Mouse (Mus musculus) layer of hippocampus, adult 11-12 months (tissue): ENCODE measurements at regions not wholly inside any gene's neighbourhood (a gene's known extent, or its start where the extent isn't known, plus 50 kb on each side); places are given as distances from the start of the nearest gene placed in this dataset.

Source experiments
- DNase-seq: peaks from one replicate; pipeline ENCODE4 v3.0.0; 2022; ENCODE audit warnings: low spot score

- DNase-seq, result no peak
These were observed 150.3 kb downstream of the Rpl14 start for GRCm38 (mm10) chr9:120721451-120722123.

DNA sequence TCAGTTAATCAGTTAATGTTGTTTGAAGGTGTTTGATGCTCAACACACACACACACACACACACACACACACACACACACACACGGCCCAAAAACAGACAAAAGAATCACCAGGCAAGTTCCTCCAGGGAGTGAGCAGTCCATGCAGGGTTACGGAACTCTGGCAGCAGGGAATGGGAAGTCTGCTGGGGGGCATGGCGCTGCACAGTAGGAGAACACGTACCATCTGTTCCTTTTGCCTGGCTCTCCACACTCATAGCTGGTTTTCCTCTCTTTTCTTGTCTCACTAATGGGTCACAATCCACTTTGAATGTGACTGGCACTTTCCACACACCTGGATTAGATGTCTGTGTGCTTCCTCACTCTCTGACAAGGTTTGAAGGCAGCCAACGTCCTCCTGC, 151.8 kb downstream of the Rpl14 start:
- DNase-seq, result no peak

DNA sequence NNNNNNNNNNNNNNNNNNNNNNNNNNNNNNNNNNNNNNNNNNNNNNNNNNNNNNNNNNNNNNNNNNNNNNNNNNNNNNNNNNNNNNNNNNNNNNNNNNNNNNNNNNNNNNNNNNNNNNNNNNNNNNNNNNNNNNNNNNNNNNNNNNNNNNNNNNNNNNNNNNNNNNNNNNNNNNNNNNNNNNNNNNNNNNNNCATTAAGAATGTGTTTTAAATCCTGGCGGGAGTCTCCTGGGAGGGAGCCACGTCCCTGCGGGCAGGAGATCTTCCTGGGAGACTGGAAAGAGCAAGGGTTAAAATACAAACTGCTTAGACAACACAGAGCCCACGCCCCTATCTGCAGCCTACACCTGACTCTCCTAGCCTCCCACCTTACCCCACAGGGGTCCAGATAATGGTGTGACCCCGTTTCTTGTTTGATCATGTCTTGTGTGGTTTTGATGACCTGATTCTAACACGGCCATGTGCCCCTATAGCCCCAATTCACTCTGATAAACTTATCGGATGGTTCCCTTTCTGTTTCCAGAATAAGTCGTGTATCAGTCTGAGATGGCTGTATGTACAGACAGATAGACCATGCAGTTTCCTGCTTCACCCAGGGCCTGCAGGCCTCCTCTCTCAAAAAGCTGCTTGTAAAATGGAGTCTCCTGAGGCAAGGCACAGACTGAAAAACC, 160.8 kb downstream of the Rpl14 start:
- DNase-seq, result no peak

DNA sequence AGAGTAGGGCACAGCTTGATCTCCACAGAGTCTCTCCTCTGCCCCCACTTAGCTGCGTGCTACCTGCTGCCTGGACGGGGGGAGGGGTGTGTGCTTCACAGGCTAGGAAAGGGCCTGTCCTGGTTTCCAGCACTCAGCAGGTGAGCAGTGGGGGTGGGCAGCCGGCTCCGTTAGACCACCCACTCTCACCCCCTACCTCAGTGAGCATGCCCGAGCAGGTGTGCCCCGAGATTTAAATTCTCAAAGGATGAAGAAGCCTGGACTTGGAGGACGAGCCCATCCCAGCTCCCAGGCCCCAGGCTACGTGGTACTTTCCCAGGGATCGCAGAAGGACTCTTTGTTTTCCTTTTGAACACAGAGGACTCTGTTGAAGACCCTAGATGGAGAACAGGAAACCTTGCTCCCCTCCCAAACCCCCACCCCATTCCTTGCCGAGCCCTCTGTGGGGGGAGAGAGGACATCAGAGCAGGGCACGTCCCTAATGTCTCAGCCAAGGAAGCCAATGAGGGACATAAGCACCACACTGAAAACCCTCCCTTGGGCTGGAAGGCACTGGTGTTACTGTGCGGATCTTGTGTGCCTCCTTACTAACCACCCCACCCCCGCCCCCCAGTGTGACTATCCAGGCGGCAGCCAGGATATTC, 161.5 kb downstream of the Rpl14 start:
- DNase-seq, result no peak

DNA sequence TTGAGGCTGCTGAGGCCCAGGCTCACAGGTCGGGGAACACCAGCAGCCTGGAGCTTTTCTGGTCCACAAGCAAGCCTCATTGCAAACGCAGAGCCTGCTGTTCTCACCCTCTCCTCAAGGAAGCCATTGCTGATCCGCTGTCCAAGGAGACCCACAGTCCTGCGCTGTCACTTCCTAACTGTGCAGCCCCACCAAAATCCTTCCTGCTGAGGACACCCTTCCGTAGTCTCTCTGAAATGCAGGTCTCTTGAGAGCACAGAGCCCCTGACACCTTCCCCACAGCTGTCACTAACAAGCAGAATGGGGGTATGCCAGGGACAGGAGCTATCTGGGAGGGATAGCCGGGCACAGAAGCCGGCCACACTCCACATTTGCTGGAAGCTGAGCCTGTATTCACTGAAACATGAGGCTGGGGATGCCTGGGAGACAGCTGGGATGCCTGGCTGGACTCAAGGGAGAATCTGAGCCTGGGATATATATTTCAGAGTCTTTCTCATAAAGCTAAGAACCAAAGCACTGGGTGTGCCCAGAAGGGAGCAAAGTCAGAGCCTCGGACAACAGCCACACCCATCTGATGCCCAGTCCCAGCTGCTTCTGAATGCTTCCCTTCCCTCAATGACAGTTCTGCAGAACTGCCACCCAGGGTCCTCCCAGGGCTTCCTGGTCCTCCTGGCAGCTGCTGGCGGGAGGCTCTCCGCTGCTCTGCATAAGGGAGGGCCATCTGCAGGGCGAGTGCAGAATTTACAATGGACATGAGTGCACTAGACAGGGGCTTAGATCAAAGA, 162.6 kb downstream of the Rpl14 start:
- DNase-seq, result no peak

DNA sequence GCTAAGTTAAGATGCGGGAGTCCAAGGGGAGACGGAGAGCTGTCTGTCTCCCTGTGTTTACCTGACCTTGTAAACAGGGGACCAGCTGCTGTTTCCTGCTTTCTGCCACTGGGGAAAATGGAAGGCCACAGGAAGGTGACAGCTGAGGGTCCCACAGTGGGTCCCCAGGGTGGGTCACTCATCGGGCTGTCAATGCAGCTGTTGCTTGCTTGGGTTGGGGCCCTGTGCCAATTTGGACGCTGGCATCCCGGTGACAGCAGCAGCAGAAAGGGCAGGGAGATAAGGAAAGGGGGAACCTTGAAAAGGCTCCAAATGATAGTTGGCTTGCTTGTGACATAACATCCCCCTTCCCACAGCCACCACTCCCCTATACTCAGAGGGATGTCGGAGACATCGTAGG, 164.0 kb downstream of the Rpl14 start:
- DNase-seq, result no peak

GRCm38 (mm10) chr9:120737956-120738355, 166.7 kb downstream of the Rpl14 start:
- DNase-seq, result no peak

GRCm38 (mm10) chr9:120739199-120739952, 168.1 kb downstream of the Rpl14 start:
- DNase-seq, result peak; percentile 53

GRCm38 (mm10) chr9:120739953-120740524, 168.8 kb downstream of the Rpl14 start:
- no peak for DNase-seq

DNA sequence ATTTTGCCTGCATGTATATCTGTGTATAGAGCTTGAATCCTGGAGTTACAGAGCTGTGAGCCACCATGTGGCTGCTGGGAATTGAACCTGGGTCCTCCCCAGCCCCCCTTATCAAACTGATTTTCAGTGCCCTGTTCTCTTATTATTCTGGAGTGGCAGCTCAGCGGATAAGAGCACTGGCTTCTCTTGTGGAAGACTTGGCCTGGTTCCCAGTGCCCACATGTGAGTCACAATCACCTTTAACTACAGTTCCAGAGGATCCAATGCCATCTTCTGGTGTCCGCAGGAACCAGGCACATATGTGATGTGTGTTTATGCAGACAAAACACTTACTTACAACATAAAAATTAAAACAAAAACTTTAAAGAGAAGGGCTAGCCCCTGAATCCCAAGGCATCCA, 170.3 kb downstream of the Rpl14 start:
- DNase-seq, result no peak

GRCm38 (mm10) chr9:120743455-120743854, 172.2 kb downstream of the Rpl14 start:
- no peak for DNase-seq

DNA sequence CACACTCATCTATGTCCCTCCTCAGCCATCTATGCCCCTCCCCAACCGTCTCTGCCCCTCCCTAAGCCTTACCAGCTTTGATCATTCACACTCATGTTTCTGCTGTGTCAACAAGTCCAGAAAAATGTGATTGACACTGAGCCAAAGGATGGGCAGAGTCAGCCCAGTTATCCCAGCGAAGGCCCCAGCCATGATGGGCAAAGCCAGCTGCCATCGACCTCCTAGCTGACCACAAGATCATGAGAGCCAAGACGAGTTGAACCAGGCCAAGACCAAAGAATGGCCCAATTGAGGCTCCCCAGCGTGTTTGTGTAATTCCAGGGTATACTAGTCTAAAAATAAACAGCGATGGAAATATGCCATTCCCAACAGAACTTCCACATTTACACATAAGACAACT, 174.4 kb downstream of the Rpl14 start:
- no peak for DNase-seq

GRCm38 (mm10) chr9:120750820-120751219, 178.2 kb upstream of the Ctnnb1 start:
- DNase-seq, result no peak

GRCm38 (mm10) chr9:120751686-120752484, 177.1 kb upstream of the Ctnnb1 start:
- DNase-seq, result no peak

DNA sequence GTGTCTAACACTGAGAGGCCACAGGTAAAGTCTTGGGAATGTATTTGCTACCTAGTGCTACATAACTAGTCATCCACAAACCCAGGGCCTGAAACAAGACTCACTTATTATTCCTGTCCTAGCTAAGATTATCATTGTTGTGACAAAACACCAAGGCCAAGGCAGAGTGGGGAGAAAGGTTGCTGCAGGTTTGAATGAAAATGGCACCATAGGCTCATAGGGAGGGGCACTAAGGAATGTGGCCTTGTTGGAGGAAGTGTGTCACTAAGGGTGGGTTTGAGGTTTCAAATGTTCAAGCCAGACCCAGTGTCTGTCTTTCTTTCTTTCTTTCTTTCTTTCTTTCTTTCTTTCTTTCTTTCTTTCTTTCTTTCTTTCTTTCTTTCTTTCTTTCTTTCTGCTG, 174.9 kb upstream of the Ctnnb1 start:
- DNase-seq, result no peak

GRCm38 (mm10) chr9:120755486-120755885, 173.5 kb upstream of the Ctnnb1 start:
- DNase-seq, result no peak

GRCm38 (mm10) chr9:120758003-120758402, 171.0 kb upstream of the Ctnnb1 start:
- DNase-seq, result no peak

- no peak for DNase-seq
These were observed 170.4 kb upstream of the Ctnnb1 start for GRCm38 (mm10) chr9:120758632-120759031.

- peak; percentile 54 for DNase-seq
These were observed 169.2 kb upstream of the Ctnnb1 start for GRCm38 (mm10) chr9:120759771-120760170.

DNA sequence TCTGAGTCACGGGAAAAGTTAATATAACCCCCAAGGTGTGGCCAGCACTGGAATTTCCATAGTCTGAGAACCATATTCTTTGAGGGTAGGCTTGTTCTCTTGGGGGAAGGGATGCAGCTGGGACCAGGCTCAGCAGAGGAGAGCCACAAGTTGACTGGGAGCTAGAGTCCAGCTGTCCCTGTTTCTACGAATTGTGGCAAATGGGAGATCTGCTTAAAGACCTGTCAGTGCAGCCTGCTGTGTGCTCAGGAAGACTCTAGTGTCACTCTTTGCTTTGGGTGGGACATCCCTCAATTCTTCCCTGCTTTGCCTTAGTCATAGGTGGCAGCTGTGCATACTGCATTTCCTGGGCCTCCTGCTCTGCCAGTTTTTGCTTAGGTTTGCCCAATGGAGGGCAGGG, 165.2 kb upstream of the Ctnnb1 start:
- no peak for DNase-seq

DNA sequence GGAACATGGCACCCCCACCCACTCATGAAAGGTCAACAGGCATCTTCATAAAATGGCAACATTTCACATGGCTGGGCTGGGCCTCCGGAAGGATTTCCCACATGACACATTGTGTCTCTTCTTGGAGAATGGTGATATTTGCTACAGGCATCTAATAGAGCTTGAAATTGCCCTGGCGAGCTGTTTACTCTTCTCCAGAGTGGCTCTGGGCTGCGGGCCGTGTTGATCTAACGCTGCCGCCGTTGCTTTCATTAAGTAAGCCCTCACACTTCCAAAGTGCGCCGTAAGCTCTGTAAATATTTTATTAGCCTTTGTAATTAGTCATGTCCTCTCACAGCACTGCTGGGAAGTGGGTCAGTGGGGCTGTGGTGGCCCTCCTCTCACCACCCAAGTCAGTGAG, 164.4 kb upstream of the Ctnnb1 start:
- DNase-seq, result no peak
